Mouse (Mus musculus) left cerebral cortex, adult 11 months (tissue): ENCODE data around the gene Deaf1.

Experiments
- DNase-seq: peaks from one replicate; pipeline ENCODE4 v3.0.0; 2022; ENCODE audit warnings: low spot score

The Deaf1 gene

GRCm38 (mm10) chr7:141297926-141298650 lies 29.4 kb downstream of the Deaf1 start:
- DNase-seq, result no peak

DNA sequence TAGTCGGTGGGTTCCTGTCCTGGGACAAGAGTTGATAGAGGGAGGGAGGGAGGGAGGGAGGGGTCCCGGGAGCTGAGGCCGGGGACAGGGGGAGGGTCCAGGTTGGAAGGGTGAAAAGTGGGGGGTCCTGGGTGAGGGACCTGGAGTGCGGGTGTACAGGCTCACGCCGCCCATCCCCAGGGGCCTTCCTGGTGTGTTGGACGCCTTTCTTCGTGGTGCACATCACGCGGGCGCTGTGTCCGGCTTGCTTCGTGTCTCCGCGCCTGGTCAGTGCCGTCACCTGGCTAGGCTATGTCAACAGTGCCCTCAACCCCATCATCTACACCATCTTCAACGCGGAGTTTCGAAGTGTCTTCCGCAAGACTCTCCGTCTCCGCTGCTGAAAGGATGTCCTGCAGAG lies 33.0 kb downstream of the Deaf1 start:
- DNase-seq, result no peak

GRCm38 (mm10) chr7:141293852-141294471 lies 33.5 kb downstream of the Deaf1 start:
- no peak for DNase-seq

DNA sequence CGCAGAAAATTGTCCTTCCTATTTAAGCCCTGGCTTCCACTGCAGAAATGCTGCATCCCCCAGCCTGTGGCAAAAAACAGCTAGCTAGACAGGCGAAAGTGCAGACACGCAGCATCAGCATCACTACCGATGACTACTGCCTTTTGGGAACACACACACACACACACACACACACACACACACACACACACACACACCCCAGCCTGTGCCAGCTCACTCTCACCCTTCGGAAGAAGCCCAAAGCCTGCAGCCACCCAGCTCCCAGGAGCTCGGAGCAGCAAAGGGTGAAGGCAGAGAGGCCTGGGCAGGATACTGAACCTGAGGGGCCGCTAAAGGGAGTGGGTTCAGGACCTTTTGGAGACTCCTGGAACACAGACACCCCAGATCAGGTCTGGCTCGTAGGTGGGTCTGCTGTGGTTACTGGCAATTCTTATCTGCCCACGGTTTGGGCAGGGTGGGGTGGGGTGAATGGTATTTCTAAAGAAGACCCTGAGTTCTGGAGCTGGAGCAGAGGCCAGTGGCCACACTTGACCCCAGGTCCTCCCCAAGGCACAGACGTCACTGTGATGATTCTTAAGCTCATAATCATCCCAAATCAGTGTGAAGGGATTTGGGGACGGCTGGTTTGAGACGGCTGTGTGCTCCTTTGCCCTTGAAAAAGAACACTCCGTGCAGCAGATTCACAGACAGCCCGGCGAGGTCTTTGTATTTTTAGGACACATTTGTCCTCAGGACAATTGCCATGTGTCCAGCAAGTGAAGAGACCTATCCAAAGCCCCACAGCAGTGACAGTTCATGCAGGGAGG lies 34.7 kb downstream of the Deaf1 start:
- DNase-seq, result no peak

- no peak for DNase-seq
Observed at GRCm38 (mm10) chr7:141291921-141292582, 35.4 kb downstream of the Deaf1 start, which contains the start of gene Drd4. TSS of gene Drd4 (plus strand) at chr7:141292006.

- no peak for DNase-seq
Observed at GRCm38 (mm10) chr7:141288042-141288441, 39.4 kb downstream of the Deaf1 start.

- no peak for DNase-seq
Observed at GRCm38 (mm10) chr7:141282756-141283155, 44.7 kb downstream of the Deaf1 start.

GRCm38 (mm10) chr7:141281442-141281841 lies 46.0 kb downstream of the Deaf1 start:
- no peak for DNase-seq

GRCm38 (mm10) chr7:141278766-141279590 lies 48.5 kb downstream of the Deaf1 start, which contains the start of gene Sct:
TSS of gene Sct (minus strand) at chr7:141279133.
- no peak for DNase-seq

GRCm38 (mm10) chr7:141277701-141278678 lies 49.5 kb downstream of the Deaf1 start:
- no peak for DNase-seq

GRCm38 (mm10) chr7:141276546-141276945 lies 50.9 kb downstream of the Deaf1 start, which contains the start of gene Cdhr5:
TSS of gene Cdhr5 (minus strand) at chr7:141276786.
- DNase-seq, result no peak

GRCm38 (mm10) chr7:141275356-141275755 lies 52.1 kb downstream of the Deaf1 start:
- no peak for DNase-seq

DNA sequence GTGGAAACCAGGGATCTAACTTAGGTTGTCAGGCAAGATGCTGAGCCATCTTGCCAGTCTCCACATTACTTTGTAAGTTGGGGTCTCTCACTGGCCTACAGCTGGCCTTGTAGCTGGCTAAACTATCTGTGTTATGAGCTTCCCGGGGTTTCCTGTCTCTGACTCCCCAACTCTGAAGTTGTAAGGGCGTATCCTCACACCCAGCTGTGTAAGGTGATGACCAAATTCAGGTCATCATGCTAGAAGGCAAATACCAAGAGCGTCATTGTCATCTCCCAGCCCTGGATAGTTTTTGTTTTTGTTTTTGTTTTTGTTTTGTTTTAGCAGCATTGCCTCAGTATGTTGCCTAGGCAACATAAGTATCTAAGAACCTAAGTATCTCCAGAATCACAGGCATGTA lies 56.9 kb downstream of the Deaf1 start:
- no peak for DNase-seq

DNA sequence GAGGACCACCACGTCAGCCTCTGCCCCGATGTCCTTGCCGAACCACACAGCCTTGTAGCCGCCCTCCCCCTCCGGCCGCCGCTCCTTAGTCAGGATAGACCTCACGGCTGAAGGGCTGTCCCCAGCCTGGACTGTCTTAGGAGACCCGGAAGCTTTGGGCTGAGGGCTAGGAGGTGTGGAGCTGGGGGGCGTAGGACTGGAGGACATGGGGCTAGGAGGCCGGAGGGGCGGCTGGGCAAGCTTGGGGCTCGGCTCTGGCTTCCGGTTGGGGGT lies 58.3 kb downstream of the Deaf1 start:
- DNase-seq, result no peak

GRCm38 (mm10) chr7:141268466-141269272 lies 58.8 kb downstream of the Deaf1 start:
- DNase-seq, result no peak

- no peak for DNase-seq
Observed at GRCm38 (mm10) chr7:141265739-141266561, 61.5 kb downstream of the Deaf1 start, which contains the start of gene Irf7. TSS of gene Irf7 (minus strand) at chr7:141266481.

GRCm38 (mm10) chr7:141265411-141265738 lies 62.1 kb downstream of the Deaf1 start:
- no peak for DNase-seq

GRCm38 (mm10) chr7:141264761-141265410 lies 62.6 kb downstream of the Deaf1 start:
- DNase-seq, result no peak
